Mouse (Mus musculus) adrenal gland, adult 10 weeks (tissue): ENCODE results near the gene Gm45785. TPM values are rescaled to one million over a fixed set of nuclear protein-coding genes. Genes with fewer than 3 reads are reported as not detected.

Source experiments
- polyA plus RNA-seq: library from polyadenylated mRNA; stranded (reverse); fragments of 350-450 nt; fragmentation: Illumina TruSeq; extraction: RNeasy Lipid Tissue Mini Kit (QIAGEN cat#74804); gene quantifications from one replicate; pipeline ENCODE4 v1.2.3, GENCODE M21; 2014; ENCODE audit warnings: low read depth, low replicate concordance

The Gm45785 gene
- not detected for polyA plus RNA-seq

GRCm38 (mm10) chr7:140855860-140856784 is at the start of gene Gm45785:
Gene Gm45785, minus strand, starts transcription at chr7:140856331.

GRCm38 (mm10) chr7:140900220-140900619 is 44.1 kb upstream of the Gm45785 start, which contains the start of gene Cox8b:
Gene Cox8b, minus strand, starts transcription at chr7:140900446.

DNA sequence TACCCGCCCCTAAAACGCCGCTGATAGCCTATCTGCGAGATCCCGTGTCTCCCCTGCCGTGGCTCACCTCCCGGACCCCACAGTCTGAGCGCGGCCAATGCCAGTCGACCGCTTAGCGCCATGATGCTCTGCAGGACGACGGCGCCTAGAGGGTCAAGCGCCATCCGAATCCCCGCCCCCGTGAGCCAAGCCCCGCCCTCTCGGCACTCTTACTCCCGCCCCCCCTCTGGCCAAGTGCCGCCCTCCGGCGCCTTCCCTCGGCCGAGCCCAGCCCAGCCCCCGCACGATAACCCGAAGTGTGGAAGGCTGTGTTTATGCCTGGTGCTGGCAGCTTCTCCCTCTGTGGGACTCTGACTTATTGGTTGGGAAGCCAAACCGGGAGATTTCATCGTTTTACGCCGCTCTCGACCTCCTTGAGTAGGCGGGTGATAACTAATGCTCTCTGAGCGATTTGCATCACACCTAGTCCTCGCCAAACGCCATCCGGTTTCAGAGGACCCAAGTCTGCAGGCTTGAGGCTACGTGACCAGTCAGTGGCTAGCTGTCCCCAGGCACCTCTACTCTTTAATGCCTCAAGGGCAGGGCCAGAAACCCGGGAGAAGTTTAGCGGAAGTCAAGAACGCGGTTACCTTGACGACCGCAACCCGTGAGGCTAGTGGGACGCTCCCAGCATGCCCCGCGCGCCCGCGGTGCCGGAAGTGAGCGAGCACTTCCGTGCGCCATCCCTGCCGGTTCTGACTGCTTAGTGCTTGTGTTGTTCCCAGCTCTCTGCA is 25.8 kb upstream of the Gm45785 start, which contains the start of the genes Psmd13 and Sirt3:
Psmd13 (plus strand) TSS at position 273 of the 773 bp plus-strand sequence.
Sirt3 (minus strand) TSS at position 614 of the 773 bp plus-strand sequence.

GRCm38 (mm10) chr7:140857550-140858505 is 1.7 kb upstream of the Gm45785 start, which contains the start of gene Bet1l:
Gene Bet1l, minus strand, starts transcription at chr7:140857577.

DNA sequence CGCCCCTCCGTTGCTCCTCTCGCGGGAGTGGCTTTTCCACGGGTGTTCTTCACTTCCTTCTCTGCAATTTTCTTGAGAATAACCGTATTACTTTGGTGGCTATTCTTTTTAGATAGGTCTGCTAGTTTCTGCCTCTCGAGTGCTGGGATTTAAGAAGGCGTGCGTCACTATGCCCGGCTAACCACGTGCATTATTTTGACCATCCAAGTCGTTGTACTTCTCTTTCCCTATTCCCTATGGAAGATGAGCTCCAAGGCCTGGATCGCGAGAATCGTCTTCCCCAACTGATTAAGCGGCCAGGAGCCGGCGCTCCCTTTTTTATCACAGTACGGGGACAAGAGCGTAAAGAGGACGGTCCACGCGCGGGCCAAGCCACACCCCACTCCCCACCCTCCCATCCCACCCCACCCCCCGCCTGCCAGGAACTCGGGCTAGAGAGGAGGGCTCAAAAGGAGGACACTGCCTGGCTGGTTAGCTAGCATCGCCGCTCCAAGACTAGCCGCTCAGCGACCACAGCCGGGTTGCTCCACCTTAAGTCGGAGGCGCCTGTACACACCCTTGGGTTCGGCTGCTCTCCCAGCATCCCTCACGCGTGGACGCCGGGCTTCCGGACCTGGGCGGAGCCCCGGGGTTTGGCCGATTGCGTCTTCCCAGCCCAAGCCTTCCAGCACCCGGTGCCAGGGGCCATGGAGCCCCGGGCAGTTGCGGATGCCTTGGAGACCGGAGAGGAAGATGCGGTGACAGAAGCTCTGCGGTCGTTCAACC is 836 bp upstream of the Gm45785 start, which contains the start of gene Ric8a:
Ric8a (plus strand) TSS at position 173 of the 765 bp plus-strand sequence.

DNA sequence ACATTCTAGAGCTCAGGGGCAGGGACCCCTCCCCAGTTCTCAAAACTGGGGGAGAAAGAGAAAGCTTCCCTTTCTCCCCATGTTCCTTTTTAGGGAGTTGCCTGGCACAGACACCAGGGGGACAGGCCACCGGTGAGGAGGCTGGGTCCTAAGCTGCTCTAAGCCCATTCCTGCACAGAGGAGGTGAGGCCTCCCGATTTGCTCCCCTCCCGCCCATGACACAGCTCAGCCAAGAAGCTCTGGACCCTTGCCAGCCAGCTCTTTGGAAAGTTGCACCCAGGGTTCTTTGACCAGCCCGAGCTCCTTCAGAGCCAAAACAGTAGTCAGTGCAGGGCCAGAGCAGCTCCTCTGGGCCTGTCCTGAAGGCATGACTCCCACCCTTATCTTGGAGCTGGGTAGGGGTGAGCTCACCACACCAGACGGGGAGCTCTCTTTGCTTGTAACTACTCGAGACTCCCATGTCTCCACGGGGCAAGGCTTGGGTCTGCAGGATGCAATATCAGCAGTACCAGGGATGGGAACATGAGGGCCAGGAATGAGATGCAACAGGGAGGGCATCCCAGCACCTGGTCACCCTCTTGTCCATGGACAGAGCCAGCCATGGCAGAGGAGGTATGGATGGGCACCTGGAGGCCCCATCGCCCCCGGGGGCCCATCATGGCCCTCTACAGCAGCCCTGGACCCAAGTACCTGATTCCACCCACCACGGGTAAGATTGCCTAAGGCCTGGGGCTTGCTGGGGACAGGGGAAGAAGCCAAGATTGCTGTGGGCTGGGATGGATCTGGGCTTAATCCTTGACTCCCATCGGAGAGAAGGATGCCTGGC is 8.2 kb downstream of the Gm45785 start, which contains the start of gene Odf3:
Odf3 (plus strand) TSS at position 51 of the 826 bp plus-strand sequence.

DNA sequence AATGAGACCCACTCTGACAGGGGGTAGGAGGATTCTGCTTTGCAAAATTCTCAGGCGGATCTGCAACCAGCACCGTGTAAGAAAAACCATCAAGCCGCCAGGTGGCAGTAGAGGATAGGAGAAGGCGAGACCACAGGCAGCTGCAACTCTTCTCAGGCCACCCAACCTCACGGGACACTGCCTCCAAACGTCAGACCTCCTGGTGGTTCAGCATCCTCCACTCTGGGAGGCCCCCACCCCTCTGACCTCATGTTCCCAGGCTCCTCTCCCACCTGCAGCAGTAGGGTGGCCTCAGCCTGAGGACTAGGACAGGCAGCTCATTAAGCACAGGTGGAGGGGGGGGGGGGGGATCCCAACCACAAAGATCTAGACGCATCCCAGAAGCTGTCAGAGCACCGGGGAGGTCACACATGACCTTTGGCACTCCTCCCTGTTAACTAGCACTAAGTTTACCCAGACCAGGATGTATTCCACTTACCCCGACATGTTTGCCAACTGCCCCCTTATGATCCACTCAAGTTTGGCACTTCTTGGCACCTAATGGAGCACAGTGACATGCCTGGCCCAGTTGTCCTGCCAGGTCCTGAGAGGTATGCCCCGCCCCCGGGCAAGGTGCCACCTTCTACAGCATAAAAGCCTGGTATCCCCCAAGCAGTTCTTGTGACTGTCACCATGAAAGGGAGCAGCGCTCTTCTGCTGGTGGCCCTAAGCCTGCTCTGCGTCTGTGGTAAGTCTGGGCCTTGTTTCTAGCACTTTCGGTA is 11.0 kb downstream of the Gm45785 start, which contains the start of gene Scgb1c1:
Scgb1c1 (plus strand) TSS at position 643 of the 761 bp plus-strand sequence.

DNA sequence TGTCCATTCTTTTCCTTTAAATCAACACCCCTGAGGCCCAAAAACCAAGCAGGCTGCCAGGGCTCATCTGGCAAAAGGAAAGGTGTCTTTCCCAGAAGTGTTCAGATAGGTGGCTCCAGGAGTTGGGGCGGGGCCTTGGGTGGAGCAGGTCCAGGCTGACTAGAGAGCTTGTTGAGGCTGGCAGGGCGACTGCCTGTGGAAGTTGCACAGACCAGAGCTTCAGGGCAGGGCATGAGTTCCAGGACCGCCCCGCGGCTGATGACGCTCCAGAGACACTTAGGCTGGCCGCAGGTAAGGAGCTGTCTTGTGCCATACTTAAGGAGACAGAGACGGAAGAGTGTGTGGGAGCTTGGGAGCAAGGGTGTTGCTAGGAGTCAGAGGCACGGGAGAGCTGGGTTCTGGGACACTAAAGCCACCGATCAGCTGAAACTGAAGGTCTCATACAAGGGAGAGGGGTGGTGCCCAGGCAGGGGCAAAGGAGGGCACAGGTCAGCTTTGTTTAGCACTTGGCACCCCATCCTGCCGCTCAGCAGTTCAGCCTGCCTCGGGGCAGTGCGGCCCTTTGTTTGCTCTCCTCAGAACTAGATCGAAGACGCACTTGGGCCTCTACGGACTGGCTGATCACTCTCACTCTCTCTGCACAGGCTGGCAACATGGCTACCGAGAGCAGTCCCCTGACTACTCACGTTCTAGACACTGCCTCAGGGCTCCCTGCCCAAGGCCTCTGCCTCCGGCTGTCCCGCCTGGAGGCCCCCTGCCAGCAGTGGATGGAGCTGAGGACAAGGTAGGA is 21.0 kb downstream of the Gm45785 start, which contains the start of gene Urah:
Urah (plus strand) TSS at position 51 of the 790 bp plus-strand sequence.

GRCm38 (mm10) chr7:140821653-140822329 is 34.3 kb downstream of the Gm45785 start, which contains the start of gene Zfp941:
Gene Zfp941, minus strand, starts transcription at chr7:140822178.

DNA sequence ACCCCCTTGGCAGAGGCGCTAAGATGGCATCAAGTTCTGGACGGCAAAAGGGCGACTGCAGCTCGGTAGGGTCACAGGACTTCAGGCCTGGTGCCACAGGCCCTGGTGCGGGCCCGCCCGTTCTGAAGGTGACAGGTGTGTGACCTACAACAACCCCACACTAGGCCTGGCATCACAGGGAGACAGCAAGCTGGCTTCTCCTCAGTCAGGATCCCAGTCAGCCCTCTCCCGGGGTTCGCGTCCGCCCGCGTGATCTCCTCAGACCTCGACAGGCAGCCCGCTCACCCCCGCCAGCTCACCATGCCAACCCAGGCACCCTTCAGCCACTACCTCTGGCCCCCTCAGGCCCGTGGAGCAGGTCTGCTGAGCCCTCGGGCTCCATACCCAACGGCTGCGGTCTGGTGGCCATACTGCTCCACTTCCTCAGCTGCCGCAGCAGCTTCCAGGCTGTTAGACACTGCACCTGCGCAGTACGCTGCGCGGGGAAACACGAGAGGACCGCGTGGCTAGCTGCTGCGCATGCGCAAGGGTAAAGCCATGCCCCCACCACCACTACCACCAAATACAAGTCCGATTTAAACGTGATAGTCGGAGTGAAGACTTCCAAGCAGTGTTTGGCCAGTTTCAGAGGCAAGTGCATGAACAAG is 68.6 kb downstream of the Gm45785 start, which contains the start of gene Syce1:
Syce1 (minus strand) TSS at position 447 of the 647 bp plus-strand sequence.

Other genes starting within 250 kb of the Gm45785 start
- not detected for gene Olfr61, start 227.4 kb downstream of the Gm45785 start, polyA plus RNA-seq
- gene Olfr53, start 209.9 kb downstream of the Gm45785 start, polyA plus RNA-seq: not detected
- gene Olfr539, start 196.4 kb downstream of the Gm45785 start, polyA plus RNA-seq: not detected
- not detected for gene Olfr45, start 174.4 kb downstream of the Gm45785 start, polyA plus RNA-seq
- not detected for gene Olfr541, start 159.1 kb downstream of the Gm45785 start, polyA plus RNA-seq
- gene Cyp2e1, start 92.6 kb downstream of the Gm45785 start, polyA plus RNA-seq: 641 TPM
- not detected for gene Syce1, start 68.5 kb downstream of the Gm45785 start, polyA plus RNA-seq
- 2.6 TPM for gene Zfp941, start 34.2 kb downstream of the Gm45785 start, polyA plus RNA-seq
- gene Urah, start 21.3 kb downstream of the Gm45785 start, polyA plus RNA-seq: not detected
- not detected for gene Scgb1c1, start 10.8 kb downstream of the Gm45785 start, polyA plus RNA-seq
- gene Odf3, start 8.5 kb downstream of the Gm45785 start, polyA plus RNA-seq: not detected
- gene Ric8a, start 626 bp upstream of the Gm45785 start, polyA plus RNA-seq: 6.5 TPM
- gene Bet1l, start 1.2 kb upstream of the Gm45785 start, polyA plus RNA-seq: 2.8 TPM
- gene Psmd13, start 25.6 kb upstream of the Gm45785 start, polyA plus RNA-seq: 154 TPM
- 2.4 TPM for gene Sirt3, start 26.0 kb upstream of the Gm45785 start, polyA plus RNA-seq
- 4.0 TPM for gene Cox8b, start 44.1 kb upstream of the Gm45785 start, polyA plus RNA-seq
- 0.35 TPM for gene Nlrp6, start 64.6 kb upstream of the Gm45785 start, polyA plus RNA-seq
- gene Pgghg, start 85.1 kb upstream of the Gm45785 start, polyA plus RNA-seq: 2.7 TPM
- not detected for gene Ifitm5, start 94.0 kb upstream of the Gm45785 start, polyA plus RNA-seq
- gene Gm45717, start 99.6 kb upstream of the Gm45785 start, polyA plus RNA-seq: not detected
- 160 TPM for gene Ifitm2, start 99.7 kb upstream of the Gm45785 start, polyA plus RNA-seq
- 1.6 TPM for gene Ifitm1, start 110.9 kb upstream of the Gm45785 start, polyA plus RNA-seq
- 14.5 TPM for gene Ifitm3, start 154.4 kb upstream of the Gm45785 start, polyA plus RNA-seq
- gene Ifitm6, start 161.6 kb upstream of the Gm45785 start, polyA plus RNA-seq: not detected
- not detected for gene Gm17387, start 172.8 kb upstream of the Gm45785 start, polyA plus RNA-seq
- gene B4galnt4, start 204.8 kb upstream of the Gm45785 start, polyA plus RNA-seq: not detected
- not detected for gene Pkp3, start 221.9 kb upstream of the Gm45785 start, polyA plus RNA-seq
- gene Sigirr, start 244.2 kb upstream of the Gm45785 start, polyA plus RNA-seq: not detected